Mouse (Mus musculus): ENCODE measurements around the gene Sct.

DNA sequence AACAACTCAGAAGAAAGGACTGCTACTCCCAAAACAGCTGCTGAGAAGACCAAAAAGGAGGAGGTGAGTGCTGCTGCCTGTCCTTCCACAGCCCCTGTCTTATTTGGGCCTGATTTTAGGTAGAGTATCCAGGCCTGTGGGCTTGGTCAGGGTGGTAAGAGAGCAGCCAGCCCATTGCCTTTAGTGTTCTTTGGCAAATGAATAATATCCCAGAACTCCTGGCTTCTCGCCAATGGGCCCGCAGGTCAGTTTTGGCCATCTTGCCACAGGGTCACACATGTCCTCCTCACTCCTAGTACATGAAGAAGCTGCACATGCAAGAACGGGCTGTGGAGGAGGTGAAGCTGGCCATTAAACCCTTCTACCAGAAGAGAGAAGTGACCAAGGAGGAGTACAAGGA is 17.5 kb downstream of the Sct start:
- TF ChIP-seq CTCF (IDR thresholded peaks at IDR 0.05; ENCODE audit: borderline replicate concordance, insufficient read depth, low read length) (no peak), POLR2A (IDR thresholded peaks at IDR 0.05; ENCODE audit: low read depth, low read length) (no peak)
